Mouse (Mus musculus): ENCODE results near the gene Arl16.

- TF ChIP-seq CTCF (IDR thresholded peaks at IDR 0.05; ENCODE audit: low read depth, low read length) (no peak), POLR2A (IDR thresholded peaks at IDR 0.05; ENCODE audit: insufficient read depth, low read length) (no peak), EP300 (IDR thresholded peaks at IDR 0.05; ENCODE audit: insufficient read depth, low read depth, low read length) (no peak)
Observed at GRCm38 (mm10) chr11:120452246-120452645, 15.2 kb downstream of the Arl16 start.
